Mouse (Mus musculus) CD4-positive, CD25-positive, alpha-beta regulatory T cell (primary cell): ENCODE results near the gene Phf24. TPM values are rescaled to one million over a fixed set of nuclear protein-coding genes. Genes with fewer than 3 reads are reported as not detected.

Source experiments
- polyA plus RNA-seq: library from polyadenylated mRNA; unstranded; fragments of 100-300 nt; shearing (Covaris generic); gene quantifications from one replicate; pipeline ENCODE4 v1.2.1, GENCODE M21; 2017

Phf24 gene
- not detected for polyA plus RNA-seq

DNA sequence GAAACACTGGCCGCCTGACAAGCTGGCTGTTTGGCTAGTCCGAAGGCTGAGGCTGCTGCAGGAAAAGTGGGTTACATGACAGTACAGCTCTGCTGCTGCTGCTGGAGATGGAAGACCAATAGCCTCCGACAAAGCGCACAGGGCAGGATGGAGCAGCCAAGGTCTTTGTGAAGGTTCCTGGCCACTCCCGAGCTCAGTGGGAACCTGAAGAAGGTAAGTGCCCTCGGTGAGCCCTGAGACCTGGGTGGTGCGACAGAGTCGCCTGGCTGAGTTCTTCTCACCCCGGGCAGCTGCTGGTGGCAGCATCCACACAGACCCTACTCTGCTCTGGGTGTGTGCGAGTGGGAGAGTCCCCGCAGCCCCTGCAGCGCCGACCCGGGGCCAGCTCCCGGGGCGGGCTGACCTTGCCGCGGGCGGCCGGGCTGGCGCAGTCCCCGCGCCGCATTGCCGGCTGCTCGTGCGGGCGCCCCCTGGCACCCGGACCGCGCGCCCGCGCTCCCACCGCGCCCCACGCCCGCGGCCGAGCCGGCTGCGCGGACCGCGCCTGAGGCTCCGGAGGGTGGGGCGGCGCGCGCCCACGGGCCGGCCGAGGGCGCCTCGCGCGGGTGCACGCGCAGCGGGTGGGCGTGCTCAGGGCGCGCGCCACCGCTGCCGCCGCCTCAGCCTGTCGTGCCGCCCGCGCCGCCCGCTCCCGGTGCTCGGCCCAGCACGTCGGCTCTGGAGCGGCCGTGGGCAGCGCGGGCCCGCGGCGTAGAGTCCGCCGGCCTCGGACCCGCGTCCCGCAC is at the start of gene Phf24:
TSS of gene Phf24 (plus strand) at position 44 of the 785 bp plus-strand sequence.

DNA sequence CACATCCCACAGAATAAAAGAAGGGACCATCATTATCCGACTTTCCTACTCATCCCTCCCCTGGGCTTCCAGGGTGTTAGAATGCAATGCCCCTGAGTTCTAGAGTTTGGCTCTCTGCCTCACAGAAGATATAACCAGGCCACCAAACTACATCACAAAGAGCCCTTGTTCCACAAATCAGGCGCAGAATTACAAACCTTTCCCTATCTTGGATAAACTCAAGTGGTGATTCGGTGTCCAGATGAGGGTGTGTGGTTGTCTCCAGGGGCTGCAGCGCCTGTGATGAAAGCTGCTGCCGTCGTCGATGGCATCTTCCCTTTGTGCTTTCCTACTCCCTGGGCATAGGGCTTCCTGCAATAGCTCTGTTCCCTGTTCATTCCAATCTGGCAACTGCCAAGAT is 42.3 kb upstream of the Phf24 start, which contains the start of gene Fam205c:
TSS of gene Fam205c (minus strand) at position 101 of the 400 bp plus-strand sequence.

DNA sequence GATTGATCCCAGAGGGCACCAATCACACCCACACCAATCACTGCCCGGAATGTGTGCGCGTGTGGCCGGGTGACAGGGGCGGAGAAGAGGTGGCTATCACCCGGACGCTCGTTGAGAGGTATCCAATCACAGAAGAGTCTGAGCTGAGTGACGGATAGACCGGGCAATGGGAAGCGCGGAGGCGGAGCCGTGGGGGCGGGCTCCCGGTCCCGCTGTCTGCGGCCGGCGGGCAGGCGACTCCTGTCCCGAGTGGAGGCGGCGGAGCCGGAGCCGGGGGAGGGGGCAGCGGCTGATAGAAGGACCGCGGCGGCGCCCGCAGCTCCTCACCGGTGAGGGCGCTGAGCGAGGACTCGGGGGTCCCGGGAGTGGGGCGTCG is 33.2 kb downstream of the Phf24 start, which contains the start of gene Dnajb5:
TSS of gene Dnajb5 (plus strand) at position 139 of the 376 bp plus-strand sequence.

DNA sequence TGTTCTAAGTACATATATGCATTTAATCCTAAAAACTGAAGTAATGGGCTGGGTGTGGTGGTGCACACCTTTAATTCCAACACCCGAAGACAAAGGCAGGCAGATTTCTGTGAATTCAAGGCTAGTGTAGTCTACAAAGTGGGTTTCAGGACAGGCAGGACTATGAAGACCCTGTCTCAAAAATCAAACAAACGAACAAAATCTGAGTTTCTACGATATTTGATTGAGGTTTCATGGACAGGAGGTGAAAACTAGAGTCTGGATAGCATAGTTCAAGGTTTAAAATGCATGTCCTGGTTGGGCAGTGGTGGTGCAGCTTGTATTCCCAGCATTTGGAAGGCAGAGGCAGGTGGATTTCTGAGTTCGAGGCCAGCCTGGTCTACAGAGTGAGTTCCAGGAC is 52.8 kb downstream of the Phf24 start, which contains the start of gene 1700022I11Rik:
TSS of gene 1700022I11Rik (plus strand) at position 301 of the 400 bp plus-strand sequence.

Other genes with a start within 250 kb of the Phf24 start
- gene 4930578G10Rik, start 181.1 kb upstream of the Phf24 start, polyA plus RNA-seq: not detected
- gene Ccl19, start 160.1 kb upstream of the Phf24 start, polyA plus RNA-seq: not detected
- not detected for gene Ccl21a, start 142.7 kb upstream of the Phf24 start, polyA plus RNA-seq
- gene Fam205a1, start 62.8 kb upstream of the Phf24 start, polyA plus RNA-seq: not detected
- not detected for gene Gm12394, start 59.9 kb upstream of the Phf24 start, polyA plus RNA-seq
- not detected for gene Fam205c, start 42.4 kb upstream of the Phf24 start, polyA plus RNA-seq
- gene Dnajb5, start 33.2 kb downstream of the Phf24 start, polyA plus RNA-seq: 14.3 TPM
- 0.25 TPM for gene 1700022I11Rik, start 52.9 kb downstream of the Phf24 start, polyA plus RNA-seq
- gene Vcp, start 83.8 kb downstream of the Phf24 start, polyA plus RNA-seq: 363 TPM
- gene Fancg, start 93.8 kb downstream of the Phf24 start, polyA plus RNA-seq: 27.6 TPM
- 44.8 TPM for gene Pigo, start 109.2 kb downstream of the Phf24 start, polyA plus RNA-seq
- 175 TPM for gene Stoml2, start 115.0 kb downstream of the Phf24 start, polyA plus RNA-seq
- gene Fam214b, start 129.6 kb downstream of the Phf24 start, polyA plus RNA-seq: 7.1 TPM
- gene Unc13b, start 142.3 kb downstream of the Phf24 start, polyA plus RNA-seq: 0.25 TPM